Mouse (Mus musculus): ENCODE data around the gene Ttc30a2.

Gene Ttc30a2

DNA sequence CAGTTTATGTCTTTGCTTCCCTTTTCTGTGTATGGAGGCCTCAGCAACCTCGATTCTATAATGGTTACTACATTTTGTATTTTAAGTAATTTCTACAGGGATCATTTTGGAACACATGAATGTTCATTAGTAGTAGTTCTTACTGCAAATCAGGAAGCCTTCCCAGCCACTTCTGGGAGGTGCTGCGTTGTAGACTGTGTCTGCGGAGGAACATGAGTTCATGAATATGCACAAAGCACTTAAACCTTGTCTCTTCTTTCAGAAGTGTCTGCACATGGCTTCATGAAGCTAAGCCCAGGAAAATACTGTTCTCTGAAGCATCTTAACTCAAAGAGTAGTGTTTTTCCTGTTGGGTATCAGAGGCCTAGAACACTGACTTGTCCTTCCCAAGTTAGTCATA is 50.0 kb downstream of the Ttc30a2 start:
- no peak for DNase-seq (ENCODE audit: low spot score)

DNA sequence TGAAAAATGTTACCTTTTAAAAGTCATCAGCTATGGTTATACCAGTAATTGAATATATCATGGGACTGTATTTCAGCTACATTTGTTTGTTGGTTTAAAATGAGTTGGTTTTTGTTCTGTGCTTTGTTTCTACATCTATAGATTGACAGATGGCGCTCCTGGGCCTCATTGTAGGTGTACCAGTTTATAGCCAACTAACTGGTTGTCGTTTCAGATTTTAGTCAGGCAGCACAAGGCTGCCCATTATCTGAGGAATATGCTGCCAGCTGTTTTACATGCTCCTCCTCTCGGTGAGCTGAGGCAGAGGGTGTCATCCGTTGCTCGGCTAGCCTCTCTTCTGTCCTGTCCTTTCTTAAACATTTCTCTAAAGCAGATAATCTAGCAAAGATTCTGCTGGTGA is 51.9 kb downstream of the Ttc30a2 start:
- DNase-seq (ENCODE audit: low spot score), result no peak

Measured in testis, postnatal 14 days (tissue).